Mouse (Mus musculus) MN1 (cell line): ENCODE results near the gene Ank2.

ENCODE experiments used
- DNase-seq: peaks from one replicate; pipeline ENCODE4 v3.0.0-alpha.2; 2016; ENCODE audit warnings: low spot score

Ank2 gene

DNA sequence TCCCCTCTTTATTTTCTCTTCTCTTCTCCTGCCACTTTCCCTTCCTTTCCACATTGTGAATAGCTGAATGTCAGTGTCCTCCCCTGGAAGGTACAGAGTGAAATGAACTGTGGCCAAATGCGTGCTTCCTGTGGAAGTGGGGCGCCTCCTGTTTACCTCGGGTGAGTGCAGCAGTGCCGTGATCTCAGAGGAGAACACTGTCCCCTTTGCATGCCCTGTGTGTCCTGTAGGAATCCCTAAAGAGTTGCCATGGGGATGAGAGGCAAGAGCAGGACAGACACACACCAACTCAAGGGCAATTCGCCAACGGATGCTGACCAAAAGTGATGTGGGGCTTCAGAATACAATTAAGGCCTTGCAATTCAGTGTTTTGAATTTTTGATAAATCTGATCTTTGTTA lies 521.8 kb downstream of the Ank2 start:
- no peak for DNase-seq

DNA sequence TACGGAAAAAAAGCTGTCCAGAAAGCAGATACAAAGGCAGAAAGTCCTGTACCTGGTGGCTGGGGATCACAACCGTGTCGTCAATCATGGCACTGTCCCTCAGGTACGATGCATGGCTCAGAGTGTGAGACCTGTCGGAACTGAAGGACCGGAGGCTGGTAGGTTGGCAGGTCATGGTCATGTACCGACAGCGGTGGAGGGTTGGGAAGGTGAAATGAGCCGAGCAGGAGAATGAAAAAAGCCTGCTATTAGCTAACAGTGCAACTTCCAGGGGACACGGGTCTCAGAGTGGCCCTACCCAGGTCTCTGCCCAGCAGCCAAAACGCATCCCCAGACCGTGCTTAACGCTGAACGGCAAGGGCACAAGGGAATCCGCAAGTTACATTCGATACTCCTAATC lies 522.4 kb downstream of the Ank2 start:
- no peak for DNase-seq

DNA sequence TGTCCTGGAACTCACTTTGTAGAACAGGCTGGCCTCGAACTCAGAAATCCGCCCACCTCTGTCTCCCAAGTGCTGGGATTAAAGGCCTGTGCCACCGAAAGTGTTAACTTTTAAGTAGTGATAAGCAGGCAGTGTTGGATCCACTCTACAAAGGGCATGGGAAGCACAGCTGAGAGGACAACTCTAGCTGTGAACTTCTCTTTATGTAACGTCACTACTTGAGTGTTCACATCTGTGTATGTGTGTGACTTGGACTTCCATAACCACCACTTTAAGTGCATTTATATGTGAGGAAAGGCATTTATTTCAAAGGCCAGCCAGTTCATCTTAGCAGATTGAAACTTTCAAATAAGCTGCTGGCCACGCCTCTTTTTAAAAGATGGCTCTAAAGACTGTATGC lies 523.7 kb downstream of the Ank2 start:
- DNase-seq: no peak

DNA sequence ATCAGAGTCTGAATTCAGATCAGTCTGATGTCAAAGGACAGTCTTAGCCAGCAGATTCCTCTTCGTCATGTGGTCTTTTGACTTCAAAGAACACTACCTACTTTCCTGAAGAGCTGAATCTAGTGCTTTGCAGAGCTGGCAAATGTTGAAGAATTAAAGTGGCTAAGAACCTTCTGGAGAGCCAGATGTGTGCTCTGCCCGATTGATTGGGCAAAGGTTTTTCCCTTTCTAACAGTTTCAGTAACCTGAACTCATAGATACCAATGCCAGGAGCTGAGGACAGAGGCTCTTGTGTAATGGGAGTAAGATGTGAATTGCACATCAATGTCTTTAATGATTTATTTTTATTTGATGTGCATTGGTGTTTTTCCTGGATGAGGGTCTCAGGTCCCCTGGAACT lies 525.6 kb downstream of the Ank2 start:
- DNase-seq: no peak

GRCm38 (mm10) chr3:126971531-126971930 lies 527.6 kb downstream of the Ank2 start:
- DNase-seq: no peak

DNA sequence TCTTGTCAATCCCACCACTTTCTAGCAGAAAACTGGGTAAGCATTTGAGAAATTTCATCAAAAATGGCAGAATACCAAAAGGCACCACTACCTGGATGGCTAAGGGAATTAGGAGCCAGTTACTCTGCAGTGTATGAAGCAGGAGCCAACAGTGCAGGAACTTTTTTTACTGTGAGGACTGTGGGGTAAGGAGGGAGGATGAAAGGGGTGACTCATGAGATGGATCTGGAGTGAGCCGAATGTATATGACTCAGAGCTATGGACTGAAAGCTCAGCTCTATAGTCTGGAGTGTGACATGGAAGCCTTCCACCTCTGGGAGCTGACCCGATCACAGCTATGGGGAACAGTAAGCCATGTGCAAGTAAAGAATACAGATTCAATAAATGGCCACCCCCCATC lies 530.4 kb downstream of the Ank2 start:
- DNase-seq: no peak

- no peak for DNase-seq
These were observed 533.4 kb downstream of the Ank2 start for GRCm38 (mm10) chr3:126965767-126966166.

DNA sequence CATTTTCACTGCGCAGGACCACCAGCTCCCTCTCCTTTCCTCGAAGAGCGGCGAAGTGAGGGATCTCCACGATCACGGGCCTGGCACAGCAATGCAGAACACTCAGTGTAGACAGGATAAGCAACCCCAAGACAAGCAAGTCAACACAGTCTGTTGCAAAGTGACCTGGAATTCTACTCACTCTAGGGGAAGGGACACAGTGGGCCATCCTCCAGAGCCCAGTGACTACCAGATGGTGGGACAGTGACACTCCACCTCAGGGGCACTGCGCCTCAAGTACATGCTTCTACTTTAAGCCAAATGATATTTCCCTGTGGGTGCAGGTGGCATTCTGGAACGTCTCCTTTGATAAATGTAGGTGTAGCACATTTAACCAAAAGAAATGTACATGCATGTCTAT lies 536.8 kb downstream of the Ank2 start:
- DNase-seq: no peak

GRCm38 (mm10) chr3:126952698-126953097 lies 546.5 kb downstream of the Ank2 start:
- DNase-seq: no peak

DNA sequence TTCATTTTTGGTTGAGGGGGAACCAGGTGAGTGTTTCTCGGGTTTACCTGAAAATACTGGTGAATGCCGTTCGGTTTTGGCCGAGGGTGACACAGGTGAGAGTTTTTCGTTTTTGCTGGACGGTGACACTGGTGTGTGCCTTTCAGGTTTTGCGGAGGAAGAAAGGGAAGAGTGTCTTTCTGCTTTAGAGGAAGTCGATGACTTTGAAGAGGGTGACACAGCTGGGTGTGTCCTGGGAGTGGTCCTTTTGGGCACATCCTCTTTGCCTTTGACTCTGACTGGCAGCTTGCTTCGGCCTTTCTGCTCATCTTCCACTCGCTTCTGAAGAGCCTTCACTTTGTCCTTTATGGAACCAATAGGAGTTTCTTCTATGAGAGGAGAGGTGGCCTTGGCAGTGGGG lies 552.6 kb downstream of the Ank2 start:
- no peak for DNase-seq

GRCm38 (mm10) chr3:126944838-126945237 lies 554.3 kb downstream of the Ank2 start:
- no peak for DNase-seq

DNA sequence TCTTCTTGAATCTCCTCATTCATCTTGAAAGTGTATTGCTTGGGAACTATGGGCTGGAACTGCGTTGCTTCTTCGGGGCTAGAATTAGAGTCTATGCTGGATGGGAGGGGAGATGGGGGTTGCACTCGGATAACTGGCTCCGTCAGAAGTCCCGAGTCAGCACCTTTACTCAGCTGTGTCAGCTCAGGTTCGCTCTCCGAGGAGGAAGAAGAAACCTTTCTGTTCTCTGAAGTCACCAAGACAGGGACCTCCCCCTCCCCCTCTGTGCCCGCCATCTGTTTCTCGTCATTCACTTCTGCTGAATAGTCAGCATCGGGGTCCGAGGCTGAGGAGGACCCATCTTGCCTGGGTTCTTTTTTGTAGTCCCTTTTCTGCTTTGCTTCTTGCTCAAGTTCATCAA lies 555.1 kb downstream of the Ank2 start:
- DNase-seq: no peak

GRCm38 (mm10) chr3:126940452-126940851 lies 558.7 kb downstream of the Ank2 start:
- DNase-seq: no peak

GRCm38 (mm10) chr3:126931884-126932506 lies 567.2 kb downstream of the Ank2 start:
- DNase-seq: no peak

- DNase-seq: no peak
These were observed 575.4 kb downstream of the Ank2 start for GRCm38 (mm10) chr3:126923575-126924382.

DNA sequence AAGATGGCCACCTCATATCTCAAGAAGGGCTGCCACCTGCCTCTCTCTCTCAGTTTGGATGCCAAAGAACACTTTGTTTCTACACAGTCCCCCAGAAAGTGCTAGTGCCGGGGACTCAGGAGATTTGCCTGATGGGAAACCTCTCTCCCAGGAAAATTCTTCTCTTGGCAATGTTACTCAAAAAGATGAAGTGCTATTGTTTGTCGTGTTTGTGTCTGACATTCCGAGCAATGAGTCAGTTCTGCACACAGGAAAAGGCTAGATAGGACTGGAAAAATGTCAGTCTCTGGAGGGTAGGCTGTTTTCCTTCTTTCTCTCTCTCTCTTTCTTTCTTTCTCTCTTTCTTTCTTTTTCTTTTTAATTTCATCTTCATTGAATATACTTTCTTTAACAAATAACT lies 577.2 kb downstream of the Ank2 start:
- DNase-seq: no peak

DNA sequence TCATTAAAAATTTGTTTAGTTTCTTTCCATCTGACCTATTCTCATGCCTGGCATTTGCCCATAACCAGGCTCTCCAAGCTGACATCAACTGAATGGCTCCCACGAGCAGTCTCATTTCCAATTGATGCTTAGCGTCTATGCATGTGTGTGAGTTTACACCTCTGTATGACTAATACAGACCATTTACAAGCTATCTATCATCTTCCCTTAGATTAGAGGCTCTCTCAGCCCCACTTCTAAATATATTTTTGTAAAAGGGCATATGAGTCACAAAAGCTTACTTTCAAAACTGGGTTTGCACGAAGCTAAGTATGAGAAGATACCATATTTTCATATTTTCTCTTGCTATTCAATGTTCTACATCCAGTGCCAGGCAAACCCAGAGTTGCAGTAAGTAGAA lies 578.9 kb downstream of the Ank2 start:
- no peak for DNase-seq

DNA sequence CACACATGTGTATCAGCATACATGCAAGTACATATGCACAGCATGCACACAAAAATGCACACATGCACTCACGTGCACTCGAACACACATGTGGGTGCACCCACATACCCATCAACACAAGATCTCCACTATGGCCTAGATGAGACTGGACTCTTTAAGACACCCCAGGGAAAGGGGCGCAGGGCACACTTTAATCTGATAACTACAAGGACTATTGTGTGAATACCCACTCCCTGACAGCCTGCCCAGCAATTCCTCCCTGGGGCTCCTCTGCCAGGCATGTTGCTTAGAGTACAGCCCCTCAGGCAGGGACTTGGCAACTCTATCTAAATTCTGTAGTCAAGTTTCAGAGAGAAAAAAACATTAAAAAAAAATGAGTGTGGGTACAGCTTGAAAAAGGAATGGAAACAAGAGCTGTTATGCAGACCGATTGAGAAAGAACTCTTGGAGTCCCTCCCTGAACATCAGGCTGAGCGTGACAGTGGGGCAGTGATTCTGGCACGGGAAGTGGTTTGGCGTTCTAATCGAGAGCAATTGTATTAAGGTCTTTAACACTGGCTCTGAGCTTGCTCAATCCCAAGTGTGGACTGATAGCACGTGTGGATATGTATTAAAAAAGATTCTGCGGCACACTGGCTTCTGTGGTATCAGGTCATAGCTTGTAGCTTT lies 580.2 kb downstream of the Ank2 start:
- no peak for DNase-seq

DNA sequence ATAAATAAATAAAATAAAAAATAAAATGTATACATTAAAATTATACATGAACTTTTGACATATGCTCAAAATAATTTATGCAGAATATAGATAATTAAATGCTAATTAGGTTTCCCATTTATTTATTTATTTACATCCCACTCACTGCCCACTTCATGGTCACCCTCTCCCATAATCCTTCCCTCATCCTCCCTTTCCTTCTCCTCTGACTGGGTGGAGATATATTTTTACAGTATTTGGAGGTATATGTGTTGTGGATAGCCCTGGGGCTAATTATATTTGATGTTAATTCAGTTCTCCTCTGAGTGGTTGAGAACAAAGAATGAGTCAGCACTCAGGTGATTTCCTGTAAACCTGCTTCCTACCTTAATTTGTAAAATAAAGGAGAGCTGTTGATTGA lies 582.8 kb downstream of the Ank2 start:
- DNase-seq: no peak

DNA sequence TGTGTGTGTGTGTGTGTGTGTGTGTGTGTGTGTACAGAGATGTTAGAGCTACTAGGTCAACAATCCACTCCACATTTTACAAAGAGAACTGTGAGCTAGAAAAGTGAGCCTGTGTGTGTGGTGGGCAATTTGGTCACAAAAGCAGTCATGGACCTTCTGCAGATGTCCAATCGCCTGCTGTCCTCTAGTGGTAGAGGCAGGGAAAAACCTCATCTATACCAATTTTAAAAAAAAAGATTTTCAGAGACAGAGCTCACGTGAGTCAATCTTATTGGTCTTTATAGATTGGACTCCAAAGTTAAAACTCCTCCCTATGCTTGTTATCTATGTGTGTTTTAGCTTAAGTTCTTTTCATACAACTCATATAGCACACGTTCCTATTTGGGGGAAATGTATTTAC lies 595.6 kb downstream of the Ank2 start:
- DNase-seq: peak; percentile 44

GRCm38 (mm10) chr3:126886644-126887043 lies 612.5 kb downstream of the Ank2 start:
- DNase-seq: no peak

GRCm38 (mm10) chr3:126886090-126886489 lies 613.1 kb downstream of the Ank2 start:
- no peak for DNase-seq

DNA sequence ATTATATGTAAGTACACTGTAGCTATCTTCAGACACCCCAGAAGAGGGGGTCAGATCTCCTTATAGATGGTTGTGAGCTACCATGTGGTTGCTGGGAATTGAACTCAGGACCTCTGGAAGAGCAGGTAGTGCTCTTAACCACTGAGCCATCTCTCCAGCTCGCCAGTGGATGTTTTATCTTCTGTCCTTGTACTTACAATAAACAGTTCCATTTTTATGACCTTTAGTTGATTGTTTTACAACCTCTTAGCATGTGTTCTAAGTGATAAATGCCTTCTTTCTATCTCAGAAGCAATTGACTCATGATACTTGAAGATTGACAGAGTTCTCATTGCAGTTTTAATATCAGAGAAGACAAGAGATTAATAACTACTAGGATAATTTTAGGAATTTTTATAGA lies 620.9 kb downstream of the Ank2 start:
- DNase-seq: no peak
